Mouse (Mus musculus) kidney, adult 2 months (tissue): ENCODE measurements around the gene Klhdc10.

Experiments
- CTCF ChIP-seq: fragments of 200-500 bp; conservative IDR thresholded peaks from 2 replicates; pipeline ENCODE4 v1.5.1; 2011; ENCODE audit warnings: low read depth, mild to moderate bottlenecking, control low read depth, low read length, moderate library complexity, mixed read lengths; ENCODE audit not compliant: insufficient read depth, insufficient read length
- POLR2A ChIP-seq: fragments of 200-500 bp; IDR thresholded peaks from one replicate; pipeline ENCODE4 v1.6.1; 2011; ENCODE audit warnings: low read depth, low read length, control low read depth

DNA sequence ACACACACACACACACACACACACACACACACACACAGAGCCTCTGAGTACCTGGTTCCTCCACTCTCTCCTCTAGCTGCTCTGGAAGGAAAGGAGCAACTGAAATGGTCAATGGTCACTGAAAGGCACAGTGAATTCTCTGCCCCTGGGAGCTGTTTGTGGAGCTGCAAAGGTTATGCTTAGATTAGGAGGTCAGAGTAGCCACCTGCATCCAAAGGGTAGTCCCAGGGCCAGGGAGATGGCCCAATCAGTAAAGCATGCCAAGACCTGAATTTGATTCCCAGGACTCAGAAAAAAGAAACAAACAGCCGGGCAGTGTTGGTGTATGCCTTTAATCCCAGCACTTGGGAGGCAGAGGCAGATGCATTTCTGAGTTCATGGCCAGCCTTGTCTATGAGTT, 66.4 kb downstream of the Klhdc10 start:
- TF ChIP-seq CTCF (no peak), POLR2A (no peak)
